Mouse (Mus musculus): ENCODE data around the gene AI854703. TPM values are rescaled to one million over a fixed set of nuclear protein-coding genes. Genes with fewer than 3 reads are reported as not detected.

The AI854703 gene
- total and polyA plus RNA-seq, 3 experiments = 0.11 TPM; not detected in 2

DNA sequence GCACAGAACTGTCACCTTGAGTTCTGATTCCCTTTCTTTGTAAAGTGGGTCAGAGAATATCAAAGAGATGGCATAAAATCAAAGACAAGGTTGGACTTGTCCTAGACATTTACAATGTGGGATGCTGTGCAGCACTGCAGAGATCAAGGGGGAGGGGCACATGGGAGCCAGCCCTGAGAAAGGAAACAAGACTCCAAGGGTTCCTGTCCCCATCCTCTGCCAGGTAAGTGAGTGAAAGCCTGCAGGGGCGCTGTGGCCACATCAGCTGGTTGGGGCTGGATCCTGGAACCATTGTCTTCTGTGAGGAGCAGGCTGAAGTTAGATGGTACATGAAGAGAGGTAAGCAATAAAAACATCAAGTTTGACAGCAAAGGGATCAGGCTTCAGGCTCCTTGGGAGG, 3.1 kb upstream of the AI854703 start:
- Histone ChIP-seq H3K36me3 (replicated peaks) (no peaks in the 10 kb centered on the region), H3K4me1 (ENCODE audit: insufficient read depth, low read depth, low read length) (no peaks in the 10 kb centered on the region), H3K4me3 (ENCODE audit: low read depth, low read length) (no peak overlapping the region), H3K27me3 (ENCODE audit: insufficient read depth, low read length) (peaks cover 3% of the 10 kb centered on the region; the same call in 1 of the 2 replicates), H3K9me3 (replicated peaks) (no peaks in the 10 kb centered on the region)
- TF ChIP-seq CTCF (IDR thresholded peaks at IDR 0.05; ENCODE audit: low read depth, low read length) = no peak
- ATAC-seq (ENCODE audit: extremely low read depth, insufficient number of reproducible peaks, low FRiP score, poor library complexity, severe bottlenecking) = no peak
- DNase-seq (ENCODE audit: low spot score) = no peak

DNA sequence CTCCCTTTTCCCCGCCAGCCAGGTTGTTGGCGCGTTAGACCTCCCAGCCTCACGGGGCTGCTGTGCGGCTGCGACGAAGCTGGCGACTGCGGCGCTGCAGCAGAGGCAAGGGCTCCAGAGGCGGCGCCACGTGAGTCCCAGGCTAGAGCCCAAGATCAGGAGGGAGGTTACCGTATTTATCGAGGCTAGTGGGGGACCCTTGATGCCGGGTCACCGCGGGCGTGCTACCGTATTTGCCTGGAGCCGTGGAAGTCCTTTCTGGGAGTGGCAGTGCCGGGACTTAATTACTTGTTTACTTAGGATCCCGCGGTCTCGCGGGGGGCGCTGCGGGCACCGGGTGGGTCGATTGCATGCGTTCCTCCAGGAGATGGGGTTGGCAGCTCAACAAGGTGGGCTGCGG, 420 bp downstream of the AI854703 start:
- no peak for DNase-seq (ENCODE audit: low spot score)
- no peak for ATAC-seq (ENCODE audit: extremely low read depth, insufficient number of reproducible peaks, low FRiP score, poor library complexity, severe bottlenecking)
- peaks cover 3% of the 10 kb centered on the region; the same call in 1 of the 2 replicates for H3K27me3 ChIP-seq (ENCODE audit: insufficient read depth, low read length)

DNA sequence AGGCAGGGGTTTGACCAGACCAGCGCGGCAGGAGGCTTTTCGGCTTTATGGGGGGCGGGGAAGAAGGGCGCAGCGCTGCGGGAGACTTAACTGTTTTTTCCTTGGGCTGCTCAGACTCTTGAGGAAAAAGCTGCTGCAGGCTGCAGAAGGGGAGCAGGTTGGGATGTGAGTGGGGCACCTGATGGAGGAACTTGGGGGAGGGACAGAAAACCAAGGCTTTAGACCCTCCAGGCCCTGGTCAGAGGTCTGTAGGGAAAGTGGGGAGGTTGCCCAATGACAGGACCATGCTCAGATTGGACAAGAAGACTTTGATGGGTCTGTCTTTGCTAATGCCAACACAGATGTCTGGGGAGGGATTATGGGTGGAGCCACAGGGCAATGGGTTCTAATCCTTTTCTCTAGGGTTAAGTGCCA, 954 bp downstream of the AI854703 start:
- ATAC-seq (ENCODE audit: extremely low read depth, insufficient number of reproducible peaks, low FRiP score, poor library complexity, severe bottlenecking) (no peak), DNase-seq (ENCODE audit: low spot score) (no peak)
- Histone ChIP-seq H3K4me3 (ENCODE audit: low read depth, low read length) (no peak overlapping the region), H3K27me3 (ENCODE audit: insufficient read depth, low read length) (peaks cover 3% of the 10 kb centered on the region; the same call in 1 of the 2 replicates), H3K4me1 (ENCODE audit: insufficient read depth, low read depth, low read length) (no peaks in the 10 kb centered on the region), H3K36me3 (replicated peaks) (no peaks in the 10 kb centered on the region), H3K9me3 (replicated peaks) (no peaks in the 10 kb centered on the region)
- no peak for TF ChIP-seq POLR2AphosphoS5 (IDR thresholded peaks at IDR 0.05; ENCODE audit: insufficient replicate concordance, low read depth, low read length)
- no peak for TF ChIP-seq GATA1 (IDR thresholded peaks at IDR 0.05; ENCODE audit: borderline replicate concordance, low read length)
- no peak for TF ChIP-seq TAL1 (conservative IDR thresholded peaks at IDR 0.05; ENCODE audit: low read depth, low read length)
- TF ChIP-seq GATA2 (IDR thresholded peaks at IDR 0.05; ENCODE audit: borderline replicate concordance, low read depth, low read length) = no peak
- TF ChIP-seq CTCF (IDR thresholded peaks at IDR 0.05; ENCODE audit: low read depth, low read length) = no peak

More for the DNA sequence above, 420 bp downstream of the AI854703 start:
- Histone ChIP-seq H3K36me3 (replicated peaks) (no peaks in the 10 kb centered on the region), H3K4me1 (ENCODE audit: insufficient read depth, low read depth, low read length) (no peaks in the 10 kb centered on the region), H3K4me3 (ENCODE audit: low read depth, low read length) (no peak overlapping the region), H3K9me3 (replicated peaks) (no peaks in the 10 kb centered on the region)
- TF ChIP-seq CTCF (IDR thresholded peaks at IDR 0.05; ENCODE audit: low read depth, low read length) (no peak), GATA1 (IDR thresholded peaks at IDR 0.05; ENCODE audit: borderline replicate concordance, low read length) (no peak), GATA2 (IDR thresholded peaks at IDR 0.05; ENCODE audit: borderline replicate concordance, low read depth, low read length) (no peak), TAL1 (conservative IDR thresholded peaks at IDR 0.05; ENCODE audit: low read depth, low read length) (no peak), POLR2AphosphoS5 (IDR thresholded peaks at IDR 0.05; ENCODE audit: insufficient replicate concordance, low read depth, low read length) (no peak)

DNA sequence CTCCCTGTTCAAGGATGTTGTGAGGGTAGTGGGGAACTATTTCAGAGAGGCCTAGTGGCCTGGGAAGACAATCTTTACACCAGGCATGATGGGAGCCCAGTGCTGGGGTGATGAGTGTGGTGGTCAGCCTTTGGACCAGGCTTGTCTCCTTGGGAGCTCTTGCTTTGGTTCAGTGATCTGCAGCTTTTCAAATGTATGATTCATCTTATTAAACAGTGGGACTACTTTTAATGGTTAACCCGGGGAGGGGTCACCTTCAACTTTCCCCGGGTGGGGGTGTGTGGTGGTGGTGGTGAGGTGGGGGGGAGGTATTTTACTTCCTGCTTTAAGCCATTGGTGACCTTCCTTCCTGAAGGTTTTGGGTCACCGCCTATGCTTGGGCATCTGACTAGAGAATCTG, 1.8 kb downstream of the AI854703 start:
- Histone ChIP-seq H3K36me3 (replicated peaks) (no peaks in the 10 kb centered on the region), H3K4me1 (ENCODE audit: insufficient read depth, low read depth, low read length) (no peaks in the 10 kb centered on the region), H3K9me3 (replicated peaks) (no peaks in the 10 kb centered on the region), H3K4me3 (ENCODE audit: low read depth, low read length) (no peak overlapping the region), H3K27me3 (ENCODE audit: insufficient read depth, low read length) (peaks cover 3% of the 10 kb centered on the region; the same call in 1 of the 2 replicates)
- TF ChIP-seq POLR2AphosphoS5 (IDR thresholded peaks at IDR 0.05; ENCODE audit: insufficient replicate concordance, low read depth, low read length) = no peak
- TF ChIP-seq GATA2 (IDR thresholded peaks at IDR 0.05; ENCODE audit: borderline replicate concordance, low read depth, low read length) = no peak
- no peak for TF ChIP-seq GATA1 (IDR thresholded peaks at IDR 0.05; ENCODE audit: borderline replicate concordance, low read length)
- TF ChIP-seq TAL1 (conservative IDR thresholded peaks at IDR 0.05; ENCODE audit: low read depth, low read length) = no peak
- TF ChIP-seq CTCF (IDR thresholded peaks at IDR 0.05; ENCODE audit: low read depth, low read length) = no peak
- ATAC-seq (ENCODE audit: extremely low read depth, insufficient number of reproducible peaks, low FRiP score, poor library complexity, severe bottlenecking) (no peak), DNase-seq (ENCODE audit: low spot score) (no peak)

DNA sequence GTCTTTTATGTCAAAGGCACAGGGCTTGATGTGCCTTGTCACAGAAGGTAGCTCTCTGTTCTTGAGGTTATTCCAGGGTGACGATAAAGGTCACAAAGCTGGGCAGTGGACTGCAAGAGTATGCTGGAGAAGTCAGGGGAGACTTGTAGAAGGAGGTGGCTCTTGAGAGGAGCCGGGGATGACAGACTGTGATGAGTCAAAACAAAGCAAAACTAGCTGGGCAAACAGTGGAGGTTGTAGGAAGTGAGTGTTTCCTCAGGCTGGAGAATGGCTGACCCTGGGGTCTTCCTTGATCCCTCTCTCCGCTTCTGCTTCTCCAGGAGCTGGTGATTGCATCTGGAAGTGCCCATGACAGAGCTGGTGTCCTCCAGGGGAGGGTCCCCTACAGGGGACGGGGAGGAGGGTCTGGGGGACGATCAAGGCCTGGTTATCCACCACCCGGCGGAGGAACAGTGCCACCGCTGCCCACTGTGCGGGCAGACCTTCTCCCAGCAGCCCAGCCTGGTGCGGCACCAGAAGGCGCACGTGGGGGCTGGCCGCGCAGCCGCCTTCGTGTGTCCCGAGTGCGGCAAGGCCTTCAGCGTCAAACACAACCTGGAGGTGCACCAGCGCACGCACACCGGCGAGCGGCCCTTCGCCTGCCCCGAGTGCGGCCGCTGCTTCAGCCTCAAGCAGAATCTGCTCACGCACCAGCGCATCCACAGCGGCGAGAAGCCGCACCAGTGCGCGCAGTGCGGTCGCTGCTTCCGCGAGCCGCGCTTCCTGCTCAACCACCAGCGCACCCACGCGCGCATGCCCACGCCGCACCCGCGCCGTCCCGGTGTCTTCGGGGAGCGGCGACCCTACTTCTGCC, 2.5 kb downstream of the AI854703 start:
- Histone ChIP-seq H3K27me3 (ENCODE audit: insufficient read depth, low read length) (peaks cover 3% of the 10 kb centered on the region; the same call in 1 of the 2 replicates), H3K9me3 (replicated peaks) (no peaks in the 10 kb centered on the region), H3K4me1 (ENCODE audit: insufficient read depth, low read depth, low read length) (no peaks in the 10 kb centered on the region), H3K4me3 (ENCODE audit: low read depth, low read length) (no peak overlapping the region), H3K36me3 (replicated peaks) (no peaks in the 10 kb centered on the region)
- no peak for ATAC-seq (ENCODE audit: extremely low read depth, insufficient number of reproducible peaks, low FRiP score, poor library complexity, severe bottlenecking)
- TF ChIP-seq POLR2AphosphoS5 (IDR thresholded peaks at IDR 0.05; ENCODE audit: insufficient replicate concordance, low read depth, low read length) = no peak
- TF ChIP-seq GATA2 (IDR thresholded peaks at IDR 0.05; ENCODE audit: borderline replicate concordance, low read depth, low read length) = no peak
- no peak for TF ChIP-seq GATA1 (IDR thresholded peaks at IDR 0.05; ENCODE audit: borderline replicate concordance, low read length)
- no peak for TF ChIP-seq TAL1 (conservative IDR thresholded peaks at IDR 0.05; ENCODE audit: low read depth, low read length)
- TF ChIP-seq CTCF (IDR thresholded peaks at IDR 0.05; ENCODE audit: low read depth, low read length) = no peak
- DNase-seq (ENCODE audit: low spot score) = no peak

DNA sequence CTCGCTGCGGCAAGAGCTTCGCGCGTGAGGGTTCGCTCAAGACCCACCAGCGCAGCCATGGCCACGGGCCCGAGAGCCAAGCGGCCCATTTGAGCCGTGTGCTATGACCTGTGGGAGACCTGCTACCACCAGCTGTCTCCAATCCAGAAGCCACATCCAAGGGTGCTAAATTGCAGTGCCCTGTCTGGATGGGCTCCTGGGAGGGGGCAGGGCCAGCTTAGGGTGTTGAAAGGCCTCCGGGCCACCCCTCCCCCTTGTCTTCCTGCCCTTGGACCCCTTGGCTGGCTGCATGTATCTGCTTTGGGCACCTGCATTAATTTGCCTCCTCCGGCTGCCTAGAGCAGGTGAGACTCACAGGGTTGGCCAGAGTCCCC, 3.1 kb downstream of the AI854703 start:
- H3K27me3 ChIP-seq (ENCODE audit: insufficient read depth, low read length) = peaks cover 3% of the 10 kb centered on the region; the same call in 1 of the 2 replicates
- no peak overlapping the region for H3K4me3 ChIP-seq (ENCODE audit: low read depth, low read length)
- ATAC-seq (ENCODE audit: extremely low read depth, insufficient number of reproducible peaks, low FRiP score, poor library complexity, severe bottlenecking) = no peak
- H3K4me1 ChIP-seq (ENCODE audit: insufficient read depth, low read depth, low read length) = no peaks in the 10 kb centered on the region
- H3K36me3 ChIP-seq (replicated peaks) = no peaks in the 10 kb centered on the region
- DNase-seq (ENCODE audit: low spot score) = no peak
- H3K9me3 ChIP-seq (replicated peaks) = no peaks in the 10 kb centered on the region
- TF ChIP-seq TAL1 (conservative IDR thresholded peaks at IDR 0.05; ENCODE audit: low read depth, low read length) (no peak), GATA1 (IDR thresholded peaks at IDR 0.05; ENCODE audit: borderline replicate concordance, low read length) (no peak), POLR2AphosphoS5 (IDR thresholded peaks at IDR 0.05; ENCODE audit: insufficient replicate concordance, low read depth, low read length) (no peak), GATA2 (IDR thresholded peaks at IDR 0.05; ENCODE audit: borderline replicate concordance, low read depth, low read length) (no peak), CTCF (IDR thresholded peaks at IDR 0.05; ENCODE audit: low read depth, low read length) (no peak)
